Mouse (Mus musculus): ENCODE results near the gene Gpr155.
A peak's percentile ranks its signal among the peaks of the same experiment; 100 is the strongest.

Gene Gpr155

GRCm38 (mm10) chr2:73317426-73317825, 68.9 kb downstream of the Gpr155 start:
- DNase-seq: no peak

GRCm38 (mm10) chr2:73314311-73314710, 72.1 kb downstream of the Gpr155 start:
- no peak for DNase-seq

GRCm38 (mm10) chr2:73313117-73313501, 73.3 kb downstream of the Gpr155 start:
- peak; percentile 22 for DNase-seq

GRCm38 (mm10) chr2:73312152-73313116, 73.9 kb downstream of the Gpr155 start, which contains the start of the genes Scrn3 and Cir1:
Scrn3 (plus strand) TSS chr2:73312601.
Cir1 (minus strand) TSS chr2:73312701.
- peak; percentile 96 for DNase-seq

- DNase-seq: no peak
These were observed 80.4 kb downstream of the Gpr155 start for GRCm38 (mm10) chr2:73306006-73306405.

GRCm38 (mm10) chr2:73304506-73304905, 81.9 kb downstream of the Gpr155 start:
- DNase-seq: no peak

- no peak for DNase-seq
These were observed 83.7 kb downstream of the Gpr155 start for GRCm38 (mm10) chr2:73302722-73303121.

GRCm38 (mm10) chr2:73301979-73302378, 84.4 kb downstream of the Gpr155 start:
- DNase-seq: no peak

- DNase-seq: no peak
These were observed 87.5 kb downstream of the Gpr155 start for GRCm38 (mm10) chr2:73298841-73299240.

GRCm38 (mm10) chr2:73298154-73298553, 88.2 kb downstream of the Gpr155 start:
- DNase-seq: no peak

- DNase-seq: no peak
These were observed 91.3 kb downstream of the Gpr155 start for GRCm38 (mm10) chr2:73295023-73295422.
